Mouse (Mus musculus): ENCODE data around the gene Stx6.

DNA sequence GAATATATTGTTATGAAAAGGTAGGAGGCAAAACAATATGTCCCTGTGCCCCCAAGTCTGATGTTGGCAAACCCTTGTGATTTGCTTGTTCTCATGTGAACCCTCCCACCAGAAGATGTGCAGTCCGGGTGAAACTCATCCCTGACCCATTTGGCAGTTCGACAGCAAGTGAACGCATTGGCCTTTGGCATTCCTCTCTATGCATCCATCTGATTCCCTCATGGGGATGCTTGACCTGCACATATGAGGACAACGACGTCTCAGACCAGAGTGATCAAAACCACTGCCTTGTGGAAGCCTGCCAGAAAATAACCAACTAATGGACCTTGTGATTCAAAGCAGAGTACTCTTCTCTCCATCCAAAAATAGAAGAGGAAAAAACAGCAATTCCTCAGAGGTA lies 31.8 kb upstream of the Stx6 start:
- TF ChIP-seq CTCF (conservative IDR thresholded peaks at IDR 0.05; ENCODE audit: insufficient read depth, insufficient read length, low read depth, low read length): no peak
- no peak for TF ChIP-seq POLR2A (IDR thresholded peaks at IDR 0.05; ENCODE audit: low read depth, low read length)
